Mouse (Mus musculus): Measurements from ENCODE around the gene Atp6v1g2. TPM values are rescaled to one million over a fixed set of nuclear protein-coding genes. Genes with fewer than 3 reads are reported as not detected.

The Atp6v1g2 gene
- total RNA-seq, 2 experiments from 2014 or later: 1.1 to 1.8 TPM

- no peak for DNase-seq (ENCODE audit: low spot score)
Observed at GRCm38 (mm10) chr17:35236996-35237395, 3.5 kb downstream of the Atp6v1g2 start.

- DNase-seq (ENCODE audit: low spot score): no peak
Observed at GRCm38 (mm10) chr17:35237504-35237903, 4.0 kb downstream of the Atp6v1g2 start.

DNA sequence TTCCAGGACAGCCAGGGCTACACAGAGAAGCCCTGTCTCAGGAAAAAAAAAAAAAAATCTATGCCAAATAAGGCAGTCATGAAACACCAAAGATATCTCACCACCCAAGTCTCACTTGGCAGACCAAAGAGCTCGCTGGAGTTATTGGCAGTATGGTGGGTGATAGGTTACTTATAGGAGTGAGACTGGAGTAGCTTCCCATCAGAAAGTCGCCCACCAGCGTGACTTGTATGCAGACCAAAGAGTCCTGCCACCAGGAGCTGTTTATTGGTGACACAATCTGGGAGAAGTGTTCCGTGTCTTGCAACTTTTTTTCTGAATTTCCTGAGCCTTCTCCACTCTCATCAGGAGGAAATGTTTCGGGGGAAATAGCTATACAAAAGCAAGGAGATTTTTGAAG lies 6.2 kb downstream of the Atp6v1g2 start:
- DNase-seq (ENCODE audit: low spot score): no peak

- no peak for DNase-seq (ENCODE audit: low spot score)
Observed at GRCm38 (mm10) chr17:35240384-35241304, 7.2 kb downstream of the Atp6v1g2 start.

- peak; percentile 95 for DNase-seq (ENCODE audit: low spot score)
Observed at GRCm38 (mm10) chr17:35241305-35242014, 8.0 kb downstream of the Atp6v1g2 start, which contains the start of gene Ddx39b. TSS of gene Ddx39b (plus strand) at chr17:35241746.

GRCm38 (mm10) chr17:35242015-35242941 lies 8.8 kb downstream of the Atp6v1g2 start:
- DNase-seq (ENCODE audit: low spot score): no peak

- DNase-seq (ENCODE audit: low spot score): peak; percentile 50
Observed at GRCm38 (mm10) chr17:35243086-35243485, 9.6 kb downstream of the Atp6v1g2 start.

DNA sequence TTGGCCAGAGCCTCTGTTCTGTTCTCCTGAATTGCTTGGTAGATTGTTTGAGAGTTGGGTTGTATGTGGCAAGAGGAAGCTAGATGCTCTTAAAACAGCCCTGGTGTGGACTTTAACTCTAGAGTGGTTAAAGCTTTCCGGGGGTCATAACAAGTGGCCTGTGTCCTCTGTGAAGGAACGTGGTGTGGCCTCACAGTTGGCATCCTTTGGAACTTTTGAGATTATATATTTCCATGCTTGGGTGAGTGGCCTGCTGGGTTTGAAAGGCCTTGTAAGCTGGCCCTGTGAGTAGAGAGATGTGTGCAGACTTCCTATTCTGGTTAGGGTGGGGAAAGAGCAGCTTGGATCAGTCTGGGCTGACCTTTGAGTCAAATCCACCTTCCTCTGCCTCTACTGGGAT lies 11.5 kb downstream of the Atp6v1g2 start:
- DNase-seq (ENCODE audit: low spot score): no peak

- no peak for DNase-seq (ENCODE audit: low spot score)
Observed at GRCm38 (mm10) chr17:35245731-35246623, 12.5 kb downstream of the Atp6v1g2 start.

DNA sequence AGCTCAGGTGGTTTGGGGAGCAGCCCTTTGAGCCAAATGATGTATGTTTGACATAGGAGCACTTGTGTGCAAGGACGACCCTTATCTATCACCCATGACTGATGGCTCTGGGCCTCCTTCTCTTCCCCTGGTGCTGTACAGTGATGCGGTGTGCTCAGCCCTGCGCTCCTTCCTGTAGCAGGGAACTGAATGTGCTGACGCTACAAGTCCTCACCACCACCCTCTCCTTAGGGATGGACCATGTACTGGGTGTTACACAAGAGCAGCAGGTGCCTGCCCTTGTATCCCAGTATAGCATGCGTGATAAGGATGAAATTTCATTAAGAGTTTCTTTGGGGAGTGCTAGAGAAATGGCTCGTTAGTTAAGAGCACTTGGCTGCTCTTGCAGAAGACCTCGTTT lies 13.7 kb downstream of the Atp6v1g2 start:
- no peak for DNase-seq (ENCODE audit: low spot score)

GRCm38 (mm10) chr17:35248986-35249385 lies 15.5 kb downstream of the Atp6v1g2 start:
- no peak for DNase-seq (ENCODE audit: low spot score)

- DNase-seq (ENCODE audit: low spot score): no peak
Observed at GRCm38 (mm10) chr17:35249451-35250197, 16.2 kb downstream of the Atp6v1g2 start.

DNA sequence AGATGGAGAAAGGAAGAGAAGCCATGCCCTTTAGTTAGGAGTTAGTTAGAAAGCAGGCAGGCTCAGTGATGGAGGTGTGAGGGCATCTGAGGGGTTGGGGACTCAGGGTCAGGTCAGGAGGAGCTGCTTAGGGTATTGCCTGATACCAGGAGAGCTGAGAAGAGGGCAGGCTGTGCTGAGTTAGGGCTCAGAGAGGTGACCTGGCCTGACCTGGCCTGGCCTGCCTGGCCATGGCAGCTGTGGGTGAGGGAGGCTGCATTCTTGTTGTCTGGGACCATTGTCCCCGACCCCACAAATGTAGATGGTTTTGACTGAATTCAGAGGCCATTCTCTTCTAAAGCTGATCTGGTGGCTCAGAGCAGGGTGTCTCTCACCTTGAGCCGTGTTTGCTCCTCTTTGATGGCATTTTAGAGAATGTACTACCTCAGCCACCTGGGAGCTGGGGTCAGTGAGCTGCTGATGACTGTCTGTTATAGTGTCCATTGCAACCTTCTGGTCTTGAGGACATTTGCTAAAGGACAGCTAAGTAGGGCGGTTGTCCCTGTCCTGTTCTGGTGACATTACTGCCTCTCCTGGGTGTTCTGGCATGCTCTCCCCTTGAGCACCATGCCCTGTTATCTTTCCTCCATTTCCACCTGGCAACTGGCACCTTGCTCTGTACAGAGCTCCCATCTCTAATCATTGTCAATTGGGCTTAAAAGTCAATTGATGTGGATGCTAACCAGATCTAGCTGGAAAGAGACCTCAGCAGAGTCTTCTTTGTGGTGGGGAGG lies 17.1 kb downstream of the Atp6v1g2 start:
- DNase-seq (ENCODE audit: low spot score): no peak

DNA sequence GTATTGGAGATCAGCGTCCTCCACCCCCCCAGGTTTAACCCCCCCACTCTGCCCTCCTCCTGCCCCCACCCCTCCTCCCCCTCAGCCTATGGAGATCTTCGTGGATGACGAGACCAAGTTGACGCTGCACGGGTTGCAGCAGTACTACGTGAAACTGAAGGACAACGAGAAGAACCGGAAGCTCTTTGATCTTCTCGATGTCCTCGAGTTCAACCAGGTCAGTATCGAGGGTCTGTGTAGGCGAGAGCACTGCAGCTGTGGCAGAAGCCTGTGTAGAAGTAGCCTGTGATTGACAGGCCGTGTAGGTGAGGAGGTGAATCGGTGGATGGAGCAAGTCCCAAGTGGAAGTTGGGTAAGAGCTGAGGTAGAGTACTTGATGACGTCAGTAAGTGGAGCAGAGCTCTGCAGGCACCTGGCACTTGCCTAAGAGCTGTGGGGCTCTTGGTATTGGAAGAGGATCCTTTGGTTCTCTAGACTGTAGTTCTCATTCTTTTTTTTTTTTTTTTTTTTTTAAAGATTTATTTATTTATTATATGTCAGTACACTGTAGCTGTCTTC lies 17.8 kb downstream of the Atp6v1g2 start:
- no peak for DNase-seq (ENCODE audit: low spot score)

DNA sequence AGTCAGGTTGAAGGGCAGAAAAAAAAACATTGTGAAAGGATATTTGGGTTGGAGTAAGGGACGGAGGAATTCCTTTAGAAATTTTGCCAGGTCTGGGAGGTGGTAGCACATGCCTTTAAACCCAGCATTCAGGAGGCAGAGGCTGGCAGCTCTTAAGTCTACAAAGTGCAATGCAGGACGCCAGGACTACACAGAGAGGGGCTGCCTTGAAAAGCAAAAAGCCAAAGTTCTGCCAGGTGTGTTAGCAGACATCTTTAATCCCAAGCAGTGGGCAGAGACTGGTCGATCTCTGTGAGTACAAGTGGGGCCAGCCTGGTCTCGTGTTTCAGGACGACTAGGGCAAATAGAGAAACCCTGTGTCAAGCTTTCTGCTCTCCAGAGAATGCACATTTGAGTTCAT lies 18.5 kb downstream of the Atp6v1g2 start:
- DNase-seq (ENCODE audit: low spot score): no peak

DNA sequence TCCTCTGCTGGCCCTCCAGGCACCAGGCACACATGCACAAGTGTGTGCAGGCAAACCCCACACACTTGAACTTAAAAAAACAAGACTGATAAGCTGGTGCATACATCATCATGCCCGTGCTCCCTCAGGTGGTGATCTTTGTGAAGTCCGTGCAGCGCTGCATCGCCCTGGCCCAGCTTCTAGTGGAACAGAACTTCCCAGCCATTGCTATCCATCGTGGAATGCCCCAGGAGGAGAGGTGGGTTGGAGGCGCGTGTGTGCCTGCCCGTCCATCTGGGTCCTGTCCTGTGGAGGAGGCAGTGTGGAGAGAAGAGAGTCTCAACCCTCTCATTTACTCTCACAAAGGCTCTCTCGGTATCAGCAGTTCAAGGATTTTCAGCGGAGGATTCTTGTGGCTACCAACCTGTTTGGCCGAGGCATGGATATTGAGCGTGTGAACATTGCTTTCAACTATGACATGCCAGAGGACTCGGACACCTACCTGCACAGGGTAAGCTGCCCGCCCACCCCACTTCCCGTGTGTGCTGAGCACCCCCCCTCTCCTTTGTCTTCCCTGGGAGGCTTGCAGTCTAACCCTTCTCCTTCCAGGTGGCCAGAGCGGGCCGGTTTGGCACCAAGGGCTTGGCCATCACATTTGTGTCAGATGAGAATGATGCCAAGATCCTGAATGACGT lies 19.3 kb downstream of the Atp6v1g2 start:
- DNase-seq (ENCODE audit: low spot score): no peak

DNA sequence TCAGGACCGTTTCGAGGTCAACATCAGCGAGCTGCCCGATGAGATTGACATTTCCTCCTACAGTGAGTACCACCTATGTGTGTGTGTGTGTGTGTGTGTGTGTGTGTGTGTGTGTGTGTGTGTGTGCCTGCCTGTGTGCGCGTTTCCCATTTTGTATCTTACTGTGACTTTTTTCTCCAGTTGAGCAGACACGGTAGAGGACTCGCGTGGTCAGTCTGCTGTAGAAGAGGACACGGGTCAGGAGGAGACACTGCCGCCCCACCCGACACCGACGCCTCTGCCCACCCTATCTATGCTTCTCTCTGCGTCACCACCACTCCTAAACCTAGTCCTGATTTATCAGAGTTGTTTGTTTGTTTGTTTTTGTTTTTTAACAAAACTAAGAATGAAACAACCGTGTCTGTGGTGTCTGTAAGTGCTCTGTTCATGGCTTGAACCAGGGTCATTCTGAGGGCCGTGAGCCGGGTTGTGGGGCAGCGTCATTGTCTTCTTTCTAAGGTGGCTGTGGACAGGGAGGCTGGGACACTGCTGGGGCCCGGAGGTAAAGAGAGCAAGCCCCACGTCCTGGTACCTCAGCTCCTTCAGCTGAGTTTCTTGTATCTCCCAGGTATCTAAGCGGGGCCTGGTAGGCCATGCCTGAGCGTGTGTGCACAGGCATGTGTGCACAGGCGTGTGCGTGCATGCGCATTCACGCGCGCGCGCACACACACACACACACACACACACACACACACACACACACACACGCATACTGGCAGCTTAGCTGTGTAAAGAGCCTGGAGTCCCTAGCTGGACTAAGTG lies 20.0 kb downstream of the Atp6v1g2 start:
- DNase-seq (ENCODE audit: low spot score): no peak

Measured in gastrocnemius, adult 18-20 months (tissue).